Mouse (Mus musculus): ENCODE data around the gene Tex46.

Gene Tex46

DNA sequence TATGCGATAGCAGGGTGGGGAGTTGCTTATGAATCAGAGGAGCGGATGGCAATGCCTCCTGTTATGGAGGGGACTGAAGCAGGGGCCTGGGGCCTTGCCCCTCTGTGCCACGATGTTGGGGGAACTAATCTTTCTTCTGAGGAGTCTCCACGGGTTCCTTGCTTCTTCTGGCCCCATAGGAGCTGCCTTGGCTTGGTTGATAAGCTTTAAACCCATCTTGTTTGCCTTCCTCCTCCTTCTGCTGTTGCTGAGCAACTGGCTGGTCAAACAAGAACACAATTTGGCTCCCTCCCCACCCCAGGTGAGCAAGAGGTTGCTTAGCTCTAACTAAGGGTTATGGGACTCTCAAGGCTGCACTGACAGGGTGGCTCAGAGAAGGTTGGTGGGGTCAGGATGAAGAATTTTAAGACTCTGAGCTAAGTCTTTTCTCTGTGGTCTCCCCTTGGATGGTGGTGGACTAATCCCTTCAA lies at the start of gene Tex46:
Gene Tex46 (plus strand): TSS at position 51 of the 470 bp plus-strand sequence.
- no peak for DNase-seq

DNA sequence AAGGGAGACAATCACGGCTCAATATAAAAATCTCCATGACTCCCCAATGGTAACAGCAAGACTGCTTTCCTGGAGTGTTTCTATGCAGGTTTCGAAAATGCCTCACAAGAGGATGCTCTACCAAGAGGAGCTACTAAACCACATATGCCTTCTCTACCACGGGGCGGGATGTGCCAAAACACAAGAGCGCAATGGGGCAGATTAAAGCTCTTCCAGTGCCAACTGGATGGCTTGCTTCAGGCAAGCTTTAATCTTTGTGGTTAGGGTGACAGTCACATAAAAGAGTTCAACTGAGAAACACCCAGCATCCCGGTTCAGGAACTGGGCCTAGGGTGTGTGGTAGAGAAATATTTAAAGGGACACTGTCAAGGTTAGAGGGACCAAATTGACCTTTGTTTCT lies 47.5 kb upstream of the Tex46 start:
- DNase-seq: no peak

- DNase-seq: no peak
These were observed 41.6 kb upstream of the Tex46 start for GRCm38 (mm10) chr4:136568629-136569028.

DNA sequence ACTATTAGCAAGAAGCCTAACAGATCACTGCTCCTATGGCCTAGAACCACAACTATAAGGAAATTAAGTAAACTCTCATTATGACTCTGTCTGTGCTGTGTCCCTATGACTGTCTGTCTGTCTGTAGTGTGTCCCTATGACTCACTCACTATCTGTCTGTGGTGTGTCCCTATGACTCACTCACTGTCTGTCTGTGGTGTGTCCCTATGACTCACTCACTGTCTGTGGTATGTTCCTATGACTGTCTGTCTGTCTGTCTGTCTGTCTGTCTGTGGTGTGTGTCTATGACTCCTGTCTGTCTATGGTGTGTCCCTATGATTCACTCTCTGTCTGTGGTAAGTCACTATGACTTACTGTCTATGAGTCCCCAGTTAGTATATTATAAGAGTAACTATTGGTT lies 40.2 kb upstream of the Tex46 start:
- DNase-seq: no peak

- no peak for DNase-seq
These were observed 28.4 kb upstream of the Tex46 start for GRCm38 (mm10) chr4:136581885-136582284.

GRCm38 (mm10) chr4:136587221-136587827 lies 22.9 kb upstream of the Tex46 start:
- DNase-seq: no peak

GRCm38 (mm10) chr4:136588003-136588402 lies 22.2 kb upstream of the Tex46 start:
- DNase-seq: no peak

GRCm38 (mm10) chr4:136592111-136592510 lies 18.1 kb upstream of the Tex46 start:
- no peak for DNase-seq

GRCm38 (mm10) chr4:136594006-136594405 lies 16.2 kb upstream of the Tex46 start:
- no peak for DNase-seq

DNA sequence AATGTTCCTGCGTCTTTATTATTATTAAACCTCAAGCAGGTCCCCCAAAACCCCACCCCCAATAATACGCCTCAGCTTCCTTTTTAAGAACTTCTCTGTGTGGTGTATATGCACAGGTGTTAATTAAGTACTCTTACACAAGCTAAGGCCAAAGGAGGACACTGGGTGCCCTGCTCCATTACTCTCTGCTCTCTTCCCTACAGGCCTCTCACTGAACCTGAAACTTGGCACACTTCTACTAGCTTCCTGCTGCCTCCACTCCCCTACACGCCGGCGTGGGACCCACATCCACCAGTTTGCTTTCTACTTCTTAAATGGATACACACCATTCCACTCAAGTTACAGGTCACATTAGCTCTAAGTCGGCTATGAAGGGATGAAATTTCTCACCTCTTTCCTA lies 15.0 kb upstream of the Tex46 start:
- no peak for DNase-seq

DNA sequence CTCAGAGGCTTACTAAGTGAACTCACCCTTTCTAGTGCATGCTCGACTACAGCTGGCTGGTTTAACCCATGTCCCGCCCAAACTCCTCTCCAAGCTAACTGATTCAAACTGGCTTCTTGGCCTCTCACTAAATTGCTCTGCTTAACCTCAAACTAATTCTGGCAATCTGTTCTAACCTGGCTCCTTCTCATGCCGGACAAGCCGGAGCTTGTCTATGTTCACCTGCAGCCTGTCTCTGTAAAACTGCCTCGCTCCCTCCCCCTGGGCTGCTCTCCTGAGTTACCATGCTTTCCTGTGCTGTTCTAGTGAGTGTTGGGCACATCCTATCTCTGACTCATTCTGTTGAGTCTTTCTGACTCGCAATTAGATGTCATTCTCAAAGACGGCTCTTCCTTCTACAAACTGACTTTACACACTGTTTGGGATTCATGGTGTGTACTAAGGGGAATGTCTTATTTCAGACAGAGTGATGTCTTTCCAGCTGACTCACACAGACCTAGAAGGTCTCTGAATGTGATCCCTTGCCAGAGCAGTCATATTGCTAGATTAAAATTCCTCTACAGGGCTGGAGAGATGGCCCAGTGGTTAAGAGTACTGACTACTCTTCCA lies 11.9 kb upstream of the Tex46 start:
- DNase-seq: no peak

- no peak for DNase-seq
These were observed 10.4 kb upstream of the Tex46 start for GRCm38 (mm10) chr4:136599869-136600268.

- DNase-seq: no peak
These were observed 9.7 kb upstream of the Tex46 start for GRCm38 (mm10) chr4:136600536-136600935.

- peak; percentile 44 for DNase-seq
These were observed 8.8 kb upstream of the Tex46 start for GRCm38 (mm10) chr4:136601476-136601875.

- peak; percentile 70 for DNase-seq
These were observed 8.2 kb upstream of the Tex46 start for GRCm38 (mm10) chr4:136602018-136602554.

DNA sequence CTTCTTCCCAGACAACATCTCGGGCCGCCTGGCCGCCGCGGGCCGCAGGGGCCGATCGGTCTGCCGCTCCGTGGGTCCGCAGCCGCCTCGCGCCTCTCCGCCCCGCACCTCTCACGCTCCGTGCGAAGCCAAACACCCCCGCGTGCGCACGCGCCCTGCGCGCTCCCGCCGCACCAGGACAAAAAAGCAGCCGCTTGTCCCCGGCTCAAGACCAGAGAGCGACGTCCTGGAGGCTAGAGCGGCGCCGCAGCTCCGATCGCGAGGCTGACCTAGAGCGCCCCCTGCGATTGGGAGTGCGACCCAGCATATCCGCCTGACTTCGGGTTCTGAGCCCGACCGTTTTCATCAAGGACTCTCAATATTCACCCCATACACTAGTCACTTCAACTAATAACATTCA lies 7.7 kb upstream of the Tex46 start, which contains the start of gene Kdm1a:
Gene Kdm1a (minus strand): TSS at position 156 of the 400 bp plus-strand sequence.
- DNase-seq: peak; percentile 97

- DNase-seq: no peak
These were observed 4.3 kb upstream of the Tex46 start for GRCm38 (mm10) chr4:136605756-136606485.

DNA sequence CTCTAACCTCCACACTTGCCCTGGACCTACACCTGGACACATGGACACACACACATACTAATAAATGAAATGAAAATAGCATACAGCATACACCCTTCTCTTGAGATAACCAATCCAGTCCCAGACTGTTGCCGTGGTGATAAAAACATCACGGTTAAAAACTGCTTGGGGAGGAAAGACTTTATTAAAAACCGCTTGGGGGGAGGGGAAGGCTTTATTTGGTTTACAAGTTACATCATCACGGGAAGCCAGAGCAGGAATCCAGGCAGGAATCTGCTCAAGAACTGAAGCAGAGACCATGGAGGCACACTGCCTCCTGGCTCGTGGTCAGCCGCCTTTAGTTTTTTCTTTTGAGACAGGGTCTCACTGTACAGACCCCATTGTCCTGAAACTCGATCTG lies 3.4 kb downstream of the Tex46 start:
- no peak for DNase-seq

DNA sequence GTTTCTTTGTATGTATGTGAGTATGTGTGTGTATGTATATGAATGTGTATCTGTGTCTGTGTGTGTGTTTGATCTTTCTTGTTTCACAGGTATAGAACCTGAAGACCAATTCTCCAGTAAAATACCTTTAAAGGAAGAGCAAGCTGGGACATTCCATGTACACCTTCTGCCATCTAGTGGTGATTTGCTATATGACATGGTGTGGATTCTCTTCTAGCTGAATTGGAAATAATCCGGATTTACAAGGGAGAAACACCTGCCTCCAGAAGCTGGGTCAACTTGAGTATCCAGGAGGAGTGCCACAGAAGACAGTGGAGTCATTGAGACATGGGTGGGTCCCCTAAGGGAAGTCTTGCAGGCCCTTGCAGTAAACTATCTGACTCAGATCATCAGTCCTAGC lies 11.1 kb downstream of the Tex46 start:
- DNase-seq: peak; percentile 74

- DNase-seq: no peak
These were observed 11.7 kb downstream of the Tex46 start for GRCm38 (mm10) chr4:136621956-136622355.

GRCm38 (mm10) chr4:136622388-136622787 lies 12.2 kb downstream of the Tex46 start, which contains the start of gene Lactbl1:
Gene Lactbl1, plus strand, starts transcription at chr4:136622621.
- no peak for DNase-seq

DNA sequence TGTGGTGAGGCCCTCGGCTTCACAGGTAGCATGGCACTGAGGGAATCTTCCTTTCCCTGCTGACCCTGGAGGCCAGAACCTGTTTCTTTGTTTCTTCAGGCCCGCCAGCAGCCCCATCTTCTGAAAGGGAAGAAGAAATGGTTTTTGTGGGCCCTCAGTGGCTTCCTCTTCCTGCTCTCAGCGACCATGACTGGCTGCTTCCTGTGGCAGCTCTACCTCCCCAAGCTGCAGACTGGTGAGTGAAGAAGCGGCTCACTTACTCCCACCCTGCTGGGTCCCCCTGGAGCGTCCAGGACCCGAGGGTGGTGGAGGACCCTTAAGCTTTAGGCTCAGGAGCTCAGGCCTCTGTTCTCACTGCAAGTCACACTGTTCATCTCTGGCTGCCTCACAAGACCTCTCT lies 16.4 kb downstream of the Tex46 start:
- DNase-seq: no peak

DNA sequence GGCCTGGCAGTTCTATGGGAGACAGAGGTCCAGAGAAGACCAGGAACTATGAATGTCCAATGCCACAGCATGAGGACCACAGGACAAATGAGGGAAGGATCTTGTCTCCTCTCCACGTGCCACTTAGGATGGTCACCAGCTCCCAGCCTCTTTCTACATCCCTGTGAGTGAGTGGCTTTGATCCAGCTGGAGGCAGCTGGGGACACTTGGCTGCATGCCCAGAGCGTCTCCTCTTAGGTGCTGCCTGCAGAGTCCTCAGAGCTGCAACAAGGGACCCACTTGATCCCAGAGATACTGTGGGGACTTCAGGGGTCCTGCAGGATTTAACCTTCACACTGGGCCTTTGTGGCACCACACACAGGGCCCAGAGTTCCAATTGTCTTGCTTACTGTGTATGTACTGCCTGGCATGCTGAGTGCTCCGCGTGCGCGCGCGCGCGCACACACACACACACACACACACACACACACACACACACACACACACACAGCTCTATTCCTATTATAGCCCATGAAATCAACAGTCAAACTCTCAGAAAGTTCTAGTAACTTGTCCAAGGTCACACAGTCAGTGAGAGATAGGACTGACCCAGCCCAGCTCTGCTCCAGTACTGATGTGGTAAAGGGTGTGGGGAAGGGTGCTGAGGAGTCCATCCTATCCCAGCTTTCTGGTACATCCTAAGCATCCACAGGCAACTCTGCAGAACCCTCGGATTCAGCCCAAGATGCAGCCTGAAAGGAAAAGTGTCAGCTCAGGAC lies 21.2 kb downstream of the Tex46 start:
- no peak for DNase-seq

Data from embryo, embryonic 11 days (tissue).